Mouse (Mus musculus) telencephalon, adult 2 months (tissue): ENCODE measurements around the gene Zc3h12d.
A peak's percentile ranks its signal among the peaks of the same experiment; 100 is the strongest.

Source experiments
- DNase-seq: peaks from one replicate; pipeline ENCODE4 v3.0.0-alpha.2; 2011; ENCODE audit warnings: low read depth, low spot score

Gene Zc3h12d

DNA sequence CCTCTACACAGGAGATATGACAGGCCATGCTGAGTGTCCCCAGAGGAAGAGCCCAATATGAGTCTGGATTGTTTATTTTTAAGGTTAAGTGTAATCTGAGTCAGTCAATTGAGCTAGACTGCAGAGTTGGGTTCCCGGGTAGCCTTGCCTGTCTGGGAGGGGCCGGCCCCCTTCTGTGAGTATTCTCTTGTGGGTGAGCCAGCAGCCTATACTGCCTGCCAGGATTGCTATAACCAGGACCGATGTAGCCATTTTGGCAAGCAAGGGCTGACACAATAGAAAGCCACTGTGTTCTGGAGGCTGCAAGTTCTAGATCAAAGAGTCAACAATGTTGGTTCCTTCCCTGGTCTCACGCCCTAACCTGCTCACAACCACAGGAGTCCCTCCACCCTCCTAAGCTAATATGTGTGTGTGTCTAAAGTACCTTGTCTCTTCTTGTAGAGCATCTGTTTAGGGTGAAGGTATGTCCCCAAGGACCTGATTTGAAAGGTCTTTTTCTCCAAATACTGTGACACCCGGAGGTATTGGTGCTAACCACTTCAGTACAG lies 6.7 kb downstream of the Zc3h12d start:
- DNase-seq = no peak

DNA sequence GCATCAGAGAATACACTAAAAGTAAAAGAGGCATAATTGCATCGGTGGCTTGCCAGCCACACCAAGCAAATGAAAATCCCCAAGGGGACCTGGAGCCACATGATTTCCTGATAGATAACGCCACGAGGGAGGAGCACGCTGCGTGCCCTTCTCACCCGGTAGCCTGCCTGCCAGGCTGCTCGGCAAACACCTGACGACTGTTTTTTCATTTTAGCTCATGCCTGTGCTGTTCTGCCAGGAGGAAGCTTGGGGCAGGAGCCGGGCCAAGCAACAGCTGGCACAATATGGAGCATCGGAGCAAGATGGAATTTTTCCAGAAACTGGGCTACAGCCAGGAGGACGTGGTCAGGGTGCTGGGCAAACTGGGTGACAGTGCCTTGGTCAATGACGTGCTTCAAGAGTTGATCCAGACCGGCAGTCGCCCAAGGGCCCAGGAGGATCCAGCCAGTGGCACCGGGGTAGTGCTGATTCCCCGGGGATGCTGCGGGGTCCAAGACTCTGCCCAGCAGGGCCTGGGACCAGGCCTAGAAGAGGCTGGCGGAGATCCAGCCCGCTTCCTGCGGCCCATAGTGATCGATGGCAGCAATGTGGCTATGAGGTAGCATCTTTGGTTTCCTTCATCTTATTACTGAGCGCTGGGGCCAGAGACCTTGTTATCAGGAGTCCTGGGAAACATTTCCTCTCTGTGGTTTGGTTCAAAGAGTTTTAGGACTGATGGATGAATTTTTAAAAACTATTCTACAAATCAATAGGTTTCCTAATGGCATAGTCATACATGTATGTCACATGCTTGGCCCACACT lies 7.5 kb downstream of the Zc3h12d start:
- no peak for DNase-seq

DNA sequence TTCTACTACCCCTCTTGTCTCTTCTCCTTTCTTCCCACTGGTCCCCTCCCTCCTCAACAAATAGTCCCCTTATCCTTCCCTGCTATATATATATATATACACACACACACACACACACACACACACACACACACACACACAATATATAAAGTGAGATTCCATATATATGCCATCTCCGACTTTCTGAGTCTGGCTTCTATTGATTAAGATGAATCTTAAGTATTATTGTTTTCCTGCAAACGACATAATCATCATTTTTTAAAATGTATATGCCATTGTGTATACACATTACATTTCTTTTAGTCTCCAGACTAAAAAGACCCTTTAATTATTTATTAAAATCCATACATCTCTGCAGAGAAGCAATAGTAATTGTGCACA lies 8.1 kb downstream of the Zc3h12d start:
- no peak for DNase-seq

- no peak for DNase-seq
These were observed 8.5 kb downstream of the Zc3h12d start for GRCm38 (mm10) chr10:7840785-7841184.

- peak; percentile 13 for DNase-seq
These were observed 9.4 kb downstream of the Zc3h12d start for GRCm38 (mm10) chr10:7841571-7842080.

- DNase-seq = no peak
These were observed 10.9 kb downstream of the Zc3h12d start for GRCm38 (mm10) chr10:7843181-7843580.

GRCm38 (mm10) chr10:7844161-7844560 lies 11.9 kb downstream of the Zc3h12d start:
- DNase-seq = no peak

DNA sequence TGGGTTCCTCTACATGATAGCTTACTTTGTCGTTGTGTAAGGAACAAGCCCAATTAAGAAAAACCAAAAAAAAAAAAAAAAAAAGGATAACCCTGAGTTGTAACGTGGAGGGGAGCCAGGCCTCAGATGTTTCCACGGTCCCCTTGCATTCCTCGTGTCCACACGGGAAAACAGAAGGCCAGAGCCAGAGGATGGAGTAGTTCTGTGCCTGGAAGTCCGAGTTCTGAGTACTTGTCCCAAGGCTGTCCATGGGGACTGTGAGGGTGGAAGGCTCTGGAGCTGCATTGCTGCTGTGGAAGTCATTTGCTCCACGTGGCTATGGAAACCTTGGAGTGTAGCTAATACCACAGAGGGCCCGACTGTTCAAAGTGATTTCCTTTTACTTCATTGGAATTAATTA lies 12.9 kb downstream of the Zc3h12d start:
- no peak for DNase-seq

DNA sequence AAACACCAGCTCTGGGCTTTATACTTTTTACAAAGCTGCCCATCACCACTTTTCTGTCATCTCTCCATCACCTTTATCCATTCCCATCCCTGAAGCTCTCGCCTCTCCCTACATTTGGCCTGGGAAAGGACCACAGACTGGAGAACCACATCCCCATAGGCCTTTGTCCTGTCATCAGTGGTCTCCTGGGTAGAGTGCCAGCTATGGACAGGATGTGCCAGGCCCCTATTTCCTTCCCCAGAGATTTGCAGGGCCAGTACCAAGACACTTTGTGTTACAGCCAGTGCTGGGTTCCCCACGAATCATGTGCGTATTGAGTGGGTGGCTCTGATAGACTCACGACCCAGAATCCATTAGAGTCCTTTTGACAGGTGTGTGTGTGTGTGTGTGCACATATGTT lies 13.7 kb downstream of the Zc3h12d start:
- no peak for DNase-seq

- no peak for DNase-seq
These were observed 14.9 kb downstream of the Zc3h12d start for GRCm38 (mm10) chr10:7847166-7847605.

DNA sequence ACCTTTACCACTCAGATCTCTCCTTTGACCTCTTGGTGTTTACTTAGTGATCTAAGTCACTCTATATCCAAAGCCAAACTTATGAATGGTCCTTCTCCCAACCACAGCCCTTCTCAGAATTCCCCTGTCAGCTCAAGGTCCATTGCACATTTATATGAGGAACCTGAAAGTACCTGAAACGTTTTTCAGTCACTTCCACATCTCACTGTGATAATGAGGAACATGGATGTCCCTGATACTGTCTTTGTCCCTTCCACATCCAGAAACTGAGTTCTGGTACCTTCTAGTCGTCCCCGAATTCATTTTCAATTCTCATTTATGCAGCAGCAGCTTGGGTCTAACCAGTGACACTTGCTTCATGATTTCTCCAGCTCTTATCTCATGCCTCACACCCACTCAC lies 19.6 kb downstream of the Zc3h12d start:
- DNase-seq = no peak

- no peak for DNase-seq
These were observed 28.2 kb downstream of the Zc3h12d start for GRCm38 (mm10) chr10:7860494-7860893.

GRCm38 (mm10) chr10:7861259-7861936 lies 29.1 kb downstream of the Zc3h12d start:
- no peak for DNase-seq

DNA sequence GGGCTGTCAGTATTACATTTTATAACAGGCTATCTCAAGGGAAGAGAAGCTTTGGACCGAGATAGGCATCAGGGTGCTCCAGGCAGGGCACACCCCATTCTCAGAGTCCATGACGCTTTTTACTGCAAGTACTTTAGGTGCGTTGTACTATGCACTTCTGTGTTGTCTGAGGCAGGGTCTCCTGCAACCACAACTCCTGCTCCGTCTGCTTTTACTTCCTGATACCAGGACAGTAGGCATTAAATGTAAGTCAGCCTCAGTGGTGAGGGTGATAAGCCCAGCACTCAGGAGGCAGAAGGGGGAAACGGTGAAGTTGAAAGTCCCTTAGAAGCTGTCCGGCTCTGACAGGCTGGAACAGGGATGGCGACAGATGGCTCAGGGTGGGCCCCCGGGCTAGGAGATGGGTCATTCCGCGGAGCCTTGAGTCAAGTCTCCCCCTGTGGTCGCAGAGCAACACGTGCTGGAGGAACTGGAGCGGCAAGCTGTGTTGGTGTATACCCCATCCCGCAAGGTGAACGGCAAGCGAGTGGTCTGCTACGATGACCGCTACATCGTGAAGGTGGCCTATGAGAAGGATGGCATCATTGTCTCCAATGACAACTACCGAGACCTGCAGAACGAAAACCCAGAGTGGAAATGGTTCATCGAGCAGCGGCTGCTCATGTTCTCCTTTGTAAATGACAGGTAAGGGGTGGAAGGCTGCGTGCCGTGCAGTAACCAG lies 29.8 kb downstream of the Zc3h12d start:
- no peak for DNase-seq

DNA sequence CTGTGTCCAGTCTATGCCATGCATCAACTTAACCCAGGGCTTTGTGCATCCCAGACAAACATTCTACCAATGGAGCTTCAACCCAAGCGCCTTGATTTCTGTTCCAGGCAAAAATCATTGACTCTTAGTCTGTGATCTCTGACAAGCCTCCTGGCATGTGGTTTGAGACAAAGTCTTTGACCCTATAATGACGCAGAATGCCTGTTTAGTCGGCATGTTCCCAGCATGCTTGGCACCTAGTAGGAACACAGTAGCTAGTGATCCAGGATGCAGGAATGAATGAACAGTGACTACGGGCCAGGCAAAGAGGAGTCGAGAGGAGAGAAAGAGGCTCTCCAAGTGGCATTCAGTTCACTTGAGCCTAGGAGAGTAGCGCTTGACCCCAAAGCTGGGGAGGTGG lies 31.1 kb downstream of the Zc3h12d start:
- no peak for DNase-seq

DNA sequence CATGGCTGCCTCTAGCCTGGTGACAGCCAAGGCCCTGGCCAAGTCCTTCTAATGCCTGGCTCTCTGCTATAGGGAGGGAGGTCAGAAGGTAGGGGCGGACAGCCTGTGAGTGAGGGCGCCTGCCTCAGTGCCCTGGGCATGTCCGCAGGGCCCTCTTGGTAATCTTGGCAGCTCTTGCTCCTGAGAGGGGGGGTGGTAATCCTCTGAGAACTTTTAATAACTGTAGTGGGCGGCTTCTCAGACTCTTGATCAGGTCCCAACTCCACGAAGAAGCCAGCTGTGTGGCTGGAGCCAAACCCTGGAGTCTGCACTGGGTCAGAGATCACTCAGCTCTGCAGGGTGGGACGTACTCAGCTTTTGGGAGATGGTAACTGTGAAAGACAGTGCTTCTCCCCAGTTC lies 31.9 kb downstream of the Zc3h12d start:
- no peak for DNase-seq

GRCm38 (mm10) chr10:7864806-7865205 lies 32.5 kb downstream of the Zc3h12d start:
- DNase-seq = no peak

- no peak for DNase-seq
These were observed 34.7 kb downstream of the Zc3h12d start for GRCm38 (mm10) chr10:7866762-7867665.

- DNase-seq = no peak
These were observed 35.4 kb downstream of the Zc3h12d start for GRCm38 (mm10) chr10:7867666-7868030.

DNA sequence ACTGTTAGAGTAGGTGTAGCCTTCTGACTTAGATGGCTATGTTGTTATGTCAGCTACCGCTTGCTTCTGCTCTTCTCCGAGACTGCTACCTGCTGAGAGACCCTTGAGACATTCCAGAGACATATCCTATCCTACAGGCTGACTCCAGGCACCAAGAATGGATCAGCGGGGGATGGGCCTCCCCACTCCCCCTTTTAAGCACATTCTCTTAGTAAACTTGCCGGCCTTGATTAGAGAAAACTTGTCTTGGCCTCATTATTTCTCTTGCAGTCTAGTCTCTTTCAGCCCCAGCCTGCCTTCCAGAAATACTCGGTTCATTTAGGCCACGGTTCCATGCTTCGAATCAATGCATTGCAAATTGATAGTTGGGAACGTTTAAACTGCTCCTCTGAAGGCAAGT lies 37.5 kb downstream of the Zc3h12d start:
- no peak for DNase-seq
